Mouse (Mus musculus) myocyte (in vitro differentiated cells): ENCODE data around the gene Inha. TPM values are rescaled to one million over a fixed set of nuclear protein-coding genes. Genes with fewer than 3 reads are reported as not detected.

Experiments
- H3K27me3 ChIP-seq: one replicate; pipeline ENCODE4 v1.6.1; 2011; ENCODE audit not compliant: control insufficient read depth, insufficient read depth, insufficient read length
- H3K36me3 ChIP-seq: one replicate; pipeline ENCODE4 v1.6.1; 2011; ENCODE audit not compliant: control insufficient read depth, insufficient read depth
- H3K4me2 ChIP-seq: one replicate; pipeline ENCODE4 v1.6.1; 2011; ENCODE audit warnings: low read depth, control low read depth
- H3K4me3 ChIP-seq: one replicate; pipeline ENCODE4 v1.5.1; 2011; ENCODE audit warnings: mild to moderate bottlenecking, control low read depth, moderate library complexity
- H3K79me2 ChIP-seq: one replicate; pipeline ENCODE4 v1.6.1; 2011; ENCODE audit not compliant: control insufficient read depth, insufficient read depth
- H3ac ChIP-seq: one replicate; pipeline ENCODE4 v1.6.1; 2011; ENCODE audit not compliant: control insufficient read depth, insufficient read length
- CEBPB ChIP-seq: IDR thresholded peaks from 2 replicates; pipeline ENCODE4 v1.6.1; 2011; ENCODE audit warnings: mild to moderate bottlenecking, moderate library complexity; ENCODE audit not compliant: poor library complexity, insufficient read depth, severe bottlenecking
- E2F4 ChIP-seq: IDR thresholded peaks from one replicate; pipeline ENCODE4 v1.6.1; 2011; ENCODE audit warnings: mild to moderate bottlenecking, control low read depth, moderate library complexity; ENCODE audit not compliant: insufficient read depth
- MAX ChIP-seq: IDR thresholded peaks from one replicate; pipeline ENCODE4 v1.6.1; 2011; ENCODE audit warnings: low read depth, mild to moderate bottlenecking, control low read depth
- MYOD1 ChIP-seq, 3 experiments: IDR thresholded peaks; one replicate each; pipeline ENCODE4 v1.6.1; 2011; ENCODE audit warnings: control low read depth in 2 of 3, low read depth in 2 of 3, mild to moderate bottlenecking in 2 of 3, moderate library complexity in 1 of 3; ENCODE audit not compliant: insufficient read length in 2 of 3, control insufficient read depth in 1 of 3
- MYOG ChIP-seq, 3 experiments: IDR thresholded peaks; one replicate each; pipeline ENCODE4 v1.6.1; 2011; ENCODE audit warnings: control low read depth in 2 of 3, low read depth in 2 of 3, mild to moderate bottlenecking in 2 of 3; ENCODE audit not compliant: insufficient read length in 2 of 3, control insufficient read depth in 1 of 3, insufficient read depth in 1 of 3
- POLR2A ChIP-seq: IDR thresholded peaks from one replicate; pipeline ENCODE4 v1.6.1; 2011; ENCODE audit warnings: low read depth, mild to moderate bottlenecking, control low read depth, moderate library complexity; ENCODE audit not compliant: insufficient read length
- POLR2AphosphoS2 ChIP-seq: IDR thresholded peaks from one replicate; pipeline ENCODE4 v1.6.1; 2011; ENCODE audit warnings: low read depth, control low read depth; ENCODE audit not compliant: insufficient read length
- REST ChIP-seq: IDR thresholded peaks from one replicate; pipeline ENCODE4 v1.6.1; 2011; ENCODE audit warnings: mild to moderate bottlenecking, control low read depth, moderate library complexity; ENCODE audit not compliant: insufficient read depth, insufficient read length
- SRF ChIP-seq: IDR thresholded peaks from one replicate; pipeline ENCODE4 v1.6.1; 2011; ENCODE audit warnings: low read depth; ENCODE audit not compliant: control insufficient read depth, insufficient read length
- TCF12 ChIP-seq: IDR thresholded peaks from one replicate; pipeline ENCODE4 v1.6.1; 2011; ENCODE audit warnings: mild to moderate bottlenecking, control low read depth; ENCODE audit not compliant: poor library complexity, insufficient read depth, severe bottlenecking
- TCF3 ChIP-seq: IDR thresholded peaks from one replicate; pipeline ENCODE4 v1.6.1; 2011; ENCODE audit warnings: low read depth, control low read depth; ENCODE audit not compliant: insufficient read length
- USF1 ChIP-seq: IDR thresholded peaks from one replicate; pipeline ENCODE4 v1.6.1; 2011; ENCODE audit warnings: low read depth, mild to moderate bottlenecking, control low read depth, moderate library complexity
- polyA plus RNA-seq: library from polyadenylated mRNA; unstranded; fragments of >200 nt; fragmentation: generic; extraction: Trizol; gene quantifications from one replicate; pipeline ENCODE4 v1.2.1, GENCODE M21; 2012; ENCODE audit warnings: missing spikeins

Inha gene
- polyA plus RNA-seq, 1 experiment, result 4.7 TPM

GRCm38 (mm10) chr1:75556143-75556781 is 49.4 kb downstream of the Inha start:
- no peak for TF ChIP-seq MAX
- TF ChIP-seq POLR2AphosphoS2, result no peak
- peak in 2 of 3 experiments; percentile 69 to 82 for TF ChIP-seq MYOD1 (IDR thresholded peaks at IDR 0.05; ENCODE audit: control insufficient read depth in 1 of 3, insufficient read length in 2 of 3, low read depth in 2 of 3)
- TF ChIP-seq MYOG (IDR thresholded peaks at IDR 0.05; ENCODE audit: control insufficient read depth in 1 of 3, insufficient read depth in 1 of 3, insufficient read length in 2 of 3, low read depth in 2 of 3), result peak in 1 of 3 experiments; percentile 71
- no peak for TF ChIP-seq TCF3
- no peak for TF ChIP-seq USF1
- TF ChIP-seq CEBPB, result no peak
- TF ChIP-seq REST, result no peak
- TF ChIP-seq POLR2A, result no peak
- Histone ChIP-seq H3K27me3 (no peaks in the 10 kb centered on the region), H3ac (no peak overlapping the region), H3K79me2 (no peaks in the 10 kb centered on the region), H3K36me3 (no peaks in the 10 kb centered on the region), H3K4me3 (no peak overlapping the region), H3K4me2 (peak overlapping the region; percentile 55)

GRCm38 (mm10) chr1:75557041-75557440 is 50.2 kb downstream of the Inha start:
- H3K4me2 ChIP-seq, result peak overlapping the region; percentile 55
- H3K4me3 ChIP-seq, result no peak overlapping the region
- no peaks in the 10 kb centered on the region for H3K79me2 ChIP-seq
- TF ChIP-seq E2F4 (no peak), MAX (no peak), POLR2AphosphoS2 (no peak)
- H3K27me3 ChIP-seq, result no peaks in the 10 kb centered on the region
- no peak overlapping the region for H3ac ChIP-seq
- H3K36me3 ChIP-seq, result no peaks in the 10 kb centered on the region

GRCm38 (mm10) chr1:75558388-75559178 is 51.7 kb downstream of the Inha start:
- TF ChIP-seq TCF12 (no peak), MYOD1 (IDR thresholded peaks at IDR 0.05; ENCODE audit: control insufficient read depth in 1 of 3, insufficient read length in 2 of 3, low read depth in 2 of 3) (no peak), USF1 (no peak), POLR2AphosphoS2 (no peak), CEBPB (no peak), SRF (no peak), E2F4 (no peak), MYOG (IDR thresholded peaks at IDR 0.05; ENCODE audit: control insufficient read depth in 1 of 3, insufficient read depth in 1 of 3, insufficient read length in 2 of 3, low read depth in 2 of 3) (no peak), TCF3 (no peak), REST (no peak), MAX (no peak), POLR2A (no peak)
- peak overlapping the region; percentile 37 for H3K4me2 ChIP-seq
- no peaks in the 10 kb centered on the region for H3K36me3 ChIP-seq
- H3K27me3 ChIP-seq, result no peaks in the 10 kb centered on the region
- no peak overlapping the region for H3ac ChIP-seq
- H3K4me3 ChIP-seq, result no peak overlapping the region
- H3K79me2 ChIP-seq, result no peaks in the 10 kb centered on the region

GRCm38 (mm10) chr1:75559212-75559925 is 52.5 kb downstream of the Inha start:
- no peaks in the 10 kb centered on the region for H3K79me2 ChIP-seq
- TF ChIP-seq POLR2AphosphoS2, result peak; percentile 89
- TF ChIP-seq SRF, result peak; percentile 24
- peak; percentile 5 to 77 (median 66) for TF ChIP-seq MYOD1 (IDR thresholded peaks at IDR 0.05; ENCODE audit: control insufficient read depth in 1 of 3, insufficient read length in 2 of 3, low read depth in 2 of 3)
- no peak for TF ChIP-seq REST
- TF ChIP-seq CEBPB, result peak; percentile 70; the same call in 1 of the 2 replicates
- no peak for TF ChIP-seq TCF3
- TF ChIP-seq E2F4, result no peak
- no peak for TF ChIP-seq TCF12
- peak in 2 of 3 experiments; percentile 46 to 86 for TF ChIP-seq MYOG (IDR thresholded peaks at IDR 0.05; ENCODE audit: control insufficient read depth in 1 of 3, insufficient read depth in 1 of 3, insufficient read length in 2 of 3, low read depth in 2 of 3)
- no peak for TF ChIP-seq MAX
- TF ChIP-seq POLR2A, result peak; percentile 49
- TF ChIP-seq USF1, result peak; percentile 24
- H3K4me2 ChIP-seq, result peak overlapping the region; percentile 65
- H3K4me3 ChIP-seq, result no peak overlapping the region
- no peaks in the 10 kb centered on the region for H3K27me3 ChIP-seq
- H3K36me3 ChIP-seq, result no peaks in the 10 kb centered on the region
- no peak overlapping the region for H3ac ChIP-seq

Other genes with a start within 250 kb of the Inha start
- gene Ptprn, start 242.6 kb upstream of the Inha start, polyA plus RNA-seq, result 3.6 TPM
- not detected for gene Resp18, start 228.7 kb upstream of the Inha start, polyA plus RNA-seq
- 170 TPM for gene Dnpep, start 189.1 kb upstream of the Inha start, polyA plus RNA-seq
- gene Des, start 146.7 kb upstream of the Inha start, polyA plus RNA-seq, result 2,193 TPM
- 42.3 TPM for gene Speg, start 131.8 kb upstream of the Inha start, polyA plus RNA-seq
- 106 TPM for gene Gmppa, start 71.1 kb upstream of the Inha start, polyA plus RNA-seq
- gene Asic4, start 56.6 kb upstream of the Inha start, polyA plus RNA-seq, result 0.28 TPM
- 52.1 TPM for gene Chpf, start 27.8 kb upstream of the Inha start, polyA plus RNA-seq
- gene Tmem198, start 27.5 kb upstream of the Inha start, polyA plus RNA-seq, result 0.78 TPM
- gene Obsl1, start 625 bp upstream of the Inha start, polyA plus RNA-seq, result 148 TPM
- 33.3 TPM for gene Stk11ip, start 14.5 kb downstream of the Inha start, polyA plus RNA-seq
- 48.6 TPM for gene Slc4a3, start 39.2 kb downstream of the Inha start, polyA plus RNA-seq